Mouse (Mus musculus) brown adipose tissue, adult 24 weeks (tissue): ENCODE measurements around the gene Olfr1286. TPM values are rescaled to one million over a fixed set of nuclear protein-coding genes. Genes with fewer than 3 reads are reported as not detected.

Source experiments
- H3K27ac ChIP-seq: fragments of 200-500 bp; replicated peaks from 2 replicates; pipeline ENCODE4 v1.5.1; 2012; ENCODE audit warnings: low read depth, mild to moderate bottlenecking, low read length
- H3K4me1 ChIP-seq: fragments of 200-500 bp; 2 replicates; pipeline ENCODE4 v1.6.1; 2012; ENCODE audit warnings: low read length, mixed read lengths; ENCODE audit not compliant: control insufficient read depth, insufficient read depth, insufficient read length
- H3K4me3 ChIP-seq: fragments of 200-500 bp; 2 replicates; pipeline ENCODE4 v1.5.1; 2012; ENCODE audit warnings: low read depth, mild to moderate bottlenecking, low read length, moderate library complexity; ENCODE audit not compliant: insufficient read depth
- polyA plus RNA-seq: library from polyadenylated mRNA; stranded (reverse); fragments of >200 nt; gene quantifications from 2 replicates; pipeline ENCODE4 v1.2.4, GENCODE M21; 2012; ENCODE audit not compliant: missing spikeins, insufficient read depth, insufficient read length

The Olfr1286 gene
- polyA plus RNA-seq = not detected in 2 replicates

DNA sequence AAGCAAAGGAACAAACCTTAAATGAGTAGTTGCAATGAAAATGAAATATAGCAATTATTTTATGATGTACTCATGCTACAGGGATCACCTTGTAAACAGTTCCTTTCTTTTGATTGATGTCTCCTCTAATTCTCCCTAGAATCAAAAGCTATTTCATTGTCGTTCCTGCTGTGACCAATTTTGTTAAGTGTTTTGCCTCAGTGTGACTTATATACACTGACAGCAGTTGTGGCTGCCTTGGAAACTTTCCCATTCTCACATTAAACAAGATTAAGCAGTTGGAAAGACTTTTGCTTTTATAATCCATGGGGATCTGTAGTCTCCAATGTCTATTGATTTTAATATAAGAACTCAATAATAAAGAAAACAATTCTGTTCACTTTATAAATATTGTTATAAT, at the start of gene Olfr1286:
TSS of gene Olfr1286 (minus strand) at position 185 of the 400 bp plus-strand sequence.
- H3K4me1 ChIP-seq = no peaks in the 10 kb centered on the region
- no peak within 1 kb of the TSS for H3K27ac ChIP-seq
- no peak within 1 kb of the TSS for H3K4me3 ChIP-seq

DNA sequence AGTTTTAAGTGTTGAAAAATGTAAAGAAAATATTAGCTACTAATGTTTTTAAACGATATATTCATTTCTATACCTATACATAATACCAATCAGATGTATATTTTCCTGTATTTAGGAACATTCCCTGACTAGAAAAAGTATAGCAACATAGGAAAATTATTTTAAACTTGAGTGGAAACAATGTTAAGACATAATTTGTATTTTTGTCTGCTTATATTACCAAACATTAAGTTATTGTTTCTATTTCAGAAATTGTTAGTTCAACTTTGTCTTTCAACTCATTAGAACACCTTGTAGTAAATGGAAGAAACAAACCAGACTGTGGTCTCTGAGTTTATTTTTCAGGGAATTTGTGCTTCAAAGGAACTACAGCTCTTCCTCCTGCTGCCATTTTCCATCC, 25.9 kb upstream of the Olfr1286 start, which contains the start of gene Olfr1287:
TSS of gene Olfr1287 (plus strand) at position 301 of the 400 bp plus-strand sequence.
- Histone ChIP-seq H3K4me3 (no peak within 1 kb of the TSS), H3K4me1 (no peaks in the 10 kb centered on the region), H3K27ac (no peak within 1 kb of the TSS)

DNA sequence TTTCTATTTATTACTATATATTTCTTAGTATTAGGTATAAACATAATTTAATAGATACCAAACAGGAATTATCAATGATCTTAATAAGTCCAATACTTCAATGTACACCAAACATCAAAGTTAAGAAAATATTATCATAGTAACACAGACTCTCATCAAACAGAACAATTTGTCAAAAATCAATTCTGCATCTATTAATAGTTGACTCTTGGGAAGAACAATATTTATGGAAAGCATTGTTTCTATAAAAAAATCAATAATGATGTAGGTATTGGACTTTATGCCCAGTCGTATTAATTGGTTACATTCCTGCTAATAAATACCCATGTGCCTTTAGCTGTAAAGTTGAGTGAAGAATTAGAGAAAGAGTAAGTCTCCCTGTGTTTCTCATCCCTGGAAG, 47.7 kb downstream of the Olfr1286 start, which contains the start of gene Olfr1284:
TSS of gene Olfr1284 (plus strand) at position 301 of the 400 bp plus-strand sequence.
- no peak within 1 kb of the TSS for H3K27ac ChIP-seq

More for the DNA sequence above, 47.7 kb downstream of the Olfr1286 start, which contains the start of gene Olfr1284:
- Histone ChIP-seq H3K4me3 (no peak within 1 kb of the TSS), H3K4me1 (no peaks in the 10 kb centered on the region)

Other genes starting within 250 kb of the Olfr1286 start
- not detected in 2 replicates for gene 4930430A15Rik, start 193.5 kb downstream of the Olfr1286 start, polyA plus RNA-seq
- not detected in 2 replicates for gene Olfr1275, start 187.8 kb downstream of the Olfr1286 start, polyA plus RNA-seq
- gene Olfr1276, start 168.6 kb downstream of the Olfr1286 start, polyA plus RNA-seq = not detected in 2 replicates
- gene Olfr1277, start 149.0 kb downstream of the Olfr1286 start, polyA plus RNA-seq = not detected in 2 replicates
- gene Olfr1278, start 133.0 kb downstream of the Olfr1286 start, polyA plus RNA-seq = not detected in 2 replicates
- not detected in 2 replicates for gene Olfr1279, start 122.5 kb downstream of the Olfr1286 start, polyA plus RNA-seq
- gene Olfr1280, start 109.1 kb downstream of the Olfr1286 start, polyA plus RNA-seq = not detected in 2 replicates
- not detected in 2 replicates for gene Olfr1281, start 96.6 kb downstream of the Olfr1286 start, polyA plus RNA-seq
- not detected in 2 replicates for gene Olfr1282, start 87.0 kb downstream of the Olfr1286 start, polyA plus RNA-seq
- not detected in 2 replicates for gene Olfr1283, start 56.3 kb downstream of the Olfr1286 start, polyA plus RNA-seq
- gene Olfr1284, start 47.6 kb downstream of the Olfr1286 start, polyA plus RNA-seq = not detected in 2 replicates
- not detected in 2 replicates for gene Olfr1287, start 26.0 kb upstream of the Olfr1286 start, polyA plus RNA-seq
- not detected in 2 replicates for gene Olfr1288, start 51.0 kb upstream of the Olfr1286 start, polyA plus RNA-seq
- gene Olfr1289, start 57.7 kb upstream of the Olfr1286 start, polyA plus RNA-seq = not detected in 2 replicates
- gene Olfr1290, start 70.7 kb upstream of the Olfr1286 start, polyA plus RNA-seq = not detected in 2 replicates
- not detected in 2 replicates for gene Olfr1291-ps1, start 74.1 kb upstream of the Olfr1286 start, polyA plus RNA-seq
- gene Olfr1293-ps, start 102.1 kb upstream of the Olfr1286 start, polyA plus RNA-seq = not detected in 2 replicates
- not detected in 2 replicates for gene Olfr1294, start 117.2 kb upstream of the Olfr1286 start, polyA plus RNA-seq
- gene Olfr1295, start 146.6 kb upstream of the Olfr1286 start, polyA plus RNA-seq = not detected in 2 replicates
- gene Olfr1297, start 203.4 kb upstream of the Olfr1286 start, polyA plus RNA-seq = not detected in 2 replicates
- not detected in 2 replicates for gene Olfr1298, start 226.1 kb upstream of the Olfr1286 start, polyA plus RNA-seq
- gene Olfr1299, start 238.3 kb upstream of the Olfr1286 start, polyA plus RNA-seq = not detected in 2 replicates